Mouse (Mus musculus): ENCODE data around the gene Ldb3.

Ldb3 gene

DNA sequence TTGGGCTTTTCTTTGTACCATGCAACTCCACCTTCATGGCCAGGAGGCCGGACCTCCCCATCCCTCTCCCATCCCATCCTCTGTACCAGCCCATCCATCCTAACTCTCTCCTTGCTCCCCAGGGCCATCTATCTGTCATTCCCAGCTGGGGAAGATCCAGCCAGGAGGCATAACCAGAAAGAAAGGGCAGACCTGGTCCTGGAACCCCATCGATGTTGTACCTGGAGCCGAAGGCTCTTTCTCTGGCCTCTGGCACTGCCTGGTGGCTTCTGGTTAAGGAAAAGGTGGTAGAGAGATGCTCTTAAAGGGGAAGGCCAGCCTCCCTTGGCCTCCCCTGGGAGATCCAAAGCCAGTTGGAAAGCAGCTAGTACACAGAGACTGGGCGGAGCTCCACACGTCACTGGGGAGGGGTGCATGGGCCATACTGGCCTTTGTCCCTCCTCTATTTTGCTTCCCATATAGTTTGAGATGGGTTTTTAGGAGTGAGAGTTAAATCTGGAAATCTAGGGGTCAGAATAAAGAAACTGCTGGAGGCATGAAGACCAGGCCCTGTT is 1.6 kb upstream of the Ldb3 start:
- DNase-seq, result no peak

DNA sequence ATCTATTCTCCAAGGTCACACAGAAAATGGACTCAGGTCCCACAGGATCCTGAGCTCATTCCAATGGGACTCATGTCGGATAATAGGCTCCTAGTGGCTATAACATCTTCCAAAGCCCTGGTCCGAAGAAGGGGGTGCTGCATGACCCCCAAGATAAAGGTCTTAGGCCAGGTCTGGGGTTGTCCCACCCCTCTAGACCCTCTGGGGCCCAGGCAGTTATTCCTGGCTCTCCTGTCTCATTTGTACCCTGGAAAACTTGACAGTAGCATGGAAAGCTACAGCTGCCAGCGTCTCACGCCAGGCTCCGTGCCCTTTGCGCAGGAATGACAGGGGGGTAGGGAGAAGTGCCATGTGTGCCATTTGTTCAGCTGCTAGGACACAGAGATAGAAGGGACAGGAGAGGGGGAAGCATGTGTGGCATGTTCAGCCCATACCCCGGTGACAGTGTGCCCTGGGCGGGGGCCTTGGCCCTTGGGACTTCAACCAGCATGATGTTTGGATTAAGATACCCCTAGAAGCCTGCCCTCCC is 767 bp upstream of the Ldb3 start:
- no peak for DNase-seq

- DNase-seq, result peak; percentile 75
These were observed 477 bp downstream of the Ldb3 start for GRCm38 (mm10) chr14:34588005-34588404.

GRCm38 (mm10) chr14:34586871-34587270 is 1.6 kb downstream of the Ldb3 start:
- no peak for DNase-seq

DNA sequence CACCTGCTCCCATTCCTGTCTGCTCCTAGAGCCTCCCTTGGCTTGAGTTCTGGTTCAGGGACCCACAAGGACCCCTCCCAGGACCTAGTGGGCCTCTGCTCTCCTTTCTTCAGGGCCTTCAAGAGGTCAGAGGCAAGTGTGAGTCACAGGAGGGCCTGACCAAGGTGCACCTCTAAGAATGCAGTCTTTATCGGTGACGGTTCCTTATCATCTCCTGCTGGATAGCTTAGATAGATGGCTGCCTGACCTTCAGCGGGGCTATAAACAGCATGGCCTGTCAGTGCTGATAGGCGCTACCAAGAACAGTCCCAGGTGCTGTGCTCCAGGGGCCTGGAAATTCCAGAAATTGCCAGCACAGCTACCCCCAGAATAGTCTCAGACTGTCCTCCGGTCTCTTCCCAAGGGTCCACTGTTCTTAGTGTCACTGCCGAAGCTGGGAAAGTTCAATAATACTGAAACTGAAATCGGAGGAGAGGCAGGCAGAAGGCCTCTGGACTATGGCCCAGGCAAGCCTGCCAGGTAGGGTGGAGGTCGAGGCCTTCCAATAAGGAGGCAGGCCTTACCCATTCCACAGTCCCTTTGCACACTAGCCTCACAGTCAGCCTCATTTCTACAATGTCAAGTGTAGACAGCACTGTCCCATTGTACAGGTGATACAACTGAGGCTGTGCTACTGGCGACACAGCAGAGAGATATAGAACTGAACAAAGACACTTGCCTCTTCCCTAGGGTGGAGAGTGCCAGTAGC is 3.0 kb downstream of the Ldb3 start:
- DNase-seq, result peak; percentile 41

DNA sequence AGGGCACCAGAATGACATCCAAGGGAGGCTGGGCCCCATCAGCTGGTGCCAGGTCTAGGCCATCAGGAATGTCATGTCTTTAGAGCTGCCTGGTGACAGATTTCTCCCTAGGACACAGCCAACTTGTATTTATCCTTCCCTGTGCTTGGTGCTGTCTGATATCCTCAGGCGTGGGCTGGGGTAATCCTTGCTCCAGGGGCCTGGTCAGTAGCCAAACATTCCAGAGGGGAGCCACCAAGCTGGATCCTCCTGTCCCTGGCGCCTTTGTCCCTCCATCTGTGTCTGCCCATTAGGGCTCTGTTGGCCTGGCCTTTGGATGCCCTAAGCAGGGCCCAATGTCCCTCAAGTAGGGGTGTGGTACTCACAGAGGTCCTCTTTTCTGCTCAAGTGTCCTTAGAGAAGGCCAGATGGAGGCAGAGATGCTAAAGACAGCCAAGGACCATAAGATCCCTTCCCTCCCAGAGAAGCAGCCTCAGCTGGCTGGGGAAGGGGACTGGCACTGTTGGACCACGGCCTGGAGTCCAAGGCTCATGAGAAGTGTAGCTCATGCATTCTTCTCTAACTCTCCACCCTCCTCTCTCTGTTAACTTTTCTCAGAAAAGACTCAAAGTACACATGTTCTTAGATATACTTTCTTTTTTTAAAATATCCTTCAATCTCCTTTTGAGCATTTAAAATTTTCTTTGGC is 5.6 kb downstream of the Ldb3 start:
- DNase-seq, result peak; percentile 84

DNA sequence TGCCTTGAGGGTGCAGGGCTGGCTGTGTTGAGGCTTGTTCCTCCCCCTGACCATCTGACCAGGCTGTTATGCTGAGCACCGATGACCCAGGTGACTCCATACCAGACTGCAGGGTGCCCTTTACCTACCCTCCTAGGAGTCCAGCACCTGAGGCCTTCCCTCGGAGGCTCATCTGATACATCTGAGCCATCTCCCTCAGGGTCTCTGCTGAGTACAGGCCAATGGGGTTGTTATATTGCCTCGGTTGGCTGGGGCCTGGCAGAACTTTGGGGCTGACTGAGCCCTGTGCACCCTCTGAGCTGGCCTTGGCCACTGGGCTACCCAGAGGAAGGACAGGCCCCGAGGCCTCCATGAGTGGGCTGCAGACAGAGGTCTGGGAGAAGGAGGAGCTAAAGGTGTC is 11.6 kb downstream of the Ldb3 start:
- DNase-seq, result no peak

DNA sequence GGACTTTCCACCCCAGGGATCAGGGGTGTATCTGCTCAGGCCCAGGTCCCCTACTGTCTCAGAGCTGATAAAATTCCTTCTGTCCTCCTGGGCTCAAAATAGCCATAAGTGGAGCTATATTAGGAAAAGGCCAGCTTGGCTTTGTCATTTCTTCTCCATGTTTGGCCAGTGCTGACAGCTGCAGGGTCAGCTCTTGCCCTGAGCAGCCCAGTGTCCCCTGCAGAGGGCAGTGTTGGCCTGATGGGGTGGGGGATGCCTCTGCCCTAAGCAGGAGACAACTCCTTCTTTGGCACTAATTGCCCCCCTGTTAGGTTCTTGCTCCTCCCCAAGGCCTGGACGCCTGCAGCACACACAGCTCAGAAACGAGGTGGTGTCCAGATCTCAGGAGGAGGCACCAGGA is 14.4 kb downstream of the Ldb3 start:
- DNase-seq, result peak; percentile 44

- no peak for DNase-seq
These were observed 15.1 kb downstream of the Ldb3 start for GRCm38 (mm10) chr14:34573348-34573913.

DNA sequence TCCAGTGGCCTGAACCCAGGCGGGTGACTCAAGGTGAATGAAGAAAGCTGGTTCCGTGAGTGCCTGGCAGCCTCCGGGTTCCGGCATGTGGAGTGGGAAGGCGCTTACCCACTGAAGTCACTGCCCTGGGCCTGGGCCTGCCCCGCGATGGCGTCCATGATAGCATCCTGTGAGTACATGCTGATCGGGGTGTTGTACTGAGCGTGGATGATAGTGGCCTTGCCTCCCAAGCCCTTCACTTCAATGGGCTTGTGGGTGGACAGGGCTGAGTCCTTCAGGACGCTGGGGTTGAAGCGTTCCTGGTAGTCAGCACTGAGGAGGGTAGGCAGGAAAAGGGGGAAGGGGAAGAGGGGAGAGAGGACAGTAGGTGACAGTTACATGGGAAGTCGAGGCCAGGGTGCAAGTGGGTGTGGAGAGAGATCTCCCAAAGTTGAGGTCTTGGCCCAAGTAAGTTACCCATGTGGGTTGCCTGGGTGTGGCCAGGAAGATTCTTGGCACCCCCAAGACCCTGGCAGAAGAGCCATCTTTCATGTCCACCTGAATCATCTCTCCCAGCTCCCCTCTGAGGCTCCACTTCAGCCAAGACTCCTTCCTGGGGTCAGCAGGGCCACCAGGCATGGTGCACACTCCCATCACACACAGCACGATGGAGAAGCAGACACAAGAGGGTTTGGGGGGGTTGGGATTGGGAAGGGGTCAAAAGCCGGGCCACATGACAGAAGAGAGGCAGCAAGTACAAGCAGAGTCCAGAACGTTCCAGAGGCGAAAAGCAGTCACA is 16.7 kb downstream of the Ldb3 start:
- DNase-seq, result no peak

- no peak for DNase-seq
These were observed 17.6 kb downstream of the Ldb3 start for GRCm38 (mm10) chr14:34570903-34571302.

GRCm38 (mm10) chr14:34570294-34570693 is 18.2 kb downstream of the Ldb3 start:
- peak; percentile 75 for DNase-seq

GRCm38 (mm10) chr14:34569534-34570194 is 18.8 kb downstream of the Ldb3 start:
- DNase-seq, result no peak

- DNase-seq, result no peak
These were observed 19.9 kb downstream of the Ldb3 start for GRCm38 (mm10) chr14:34568626-34569025.

DNA sequence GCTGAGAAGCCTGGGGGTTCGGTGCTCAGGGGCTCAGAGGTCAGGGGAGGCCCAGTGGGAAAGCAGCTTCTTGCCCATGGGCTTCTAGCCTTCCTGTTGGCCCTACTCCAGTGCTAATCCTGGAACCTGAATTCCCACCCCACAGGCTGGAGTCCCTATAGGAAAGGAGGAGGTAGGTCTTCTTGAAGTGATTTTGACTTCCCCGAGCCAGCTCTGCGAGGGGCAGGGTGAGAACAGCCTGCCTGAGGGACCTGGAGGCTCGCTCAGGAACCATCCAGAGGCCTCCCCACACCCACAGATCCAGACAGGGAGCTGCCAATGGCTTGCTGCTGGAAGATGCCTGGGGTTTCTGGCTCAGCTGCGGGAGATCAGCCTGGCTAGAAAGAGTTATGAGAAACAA is 20.8 kb downstream of the Ldb3 start:
- no peak for DNase-seq

GRCm38 (mm10) chr14:34566530-34566929 is 22.0 kb downstream of the Ldb3 start:
- no peak for DNase-seq

GRCm38 (mm10) chr14:34565711-34566110 is 22.8 kb downstream of the Ldb3 start:
- no peak for DNase-seq

GRCm38 (mm10) chr14:34564646-34565045 is 23.8 kb downstream of the Ldb3 start:
- no peak for DNase-seq

GRCm38 (mm10) chr14:34562393-34562792 is 26.1 kb downstream of the Ldb3 start:
- DNase-seq, result no peak

DNA sequence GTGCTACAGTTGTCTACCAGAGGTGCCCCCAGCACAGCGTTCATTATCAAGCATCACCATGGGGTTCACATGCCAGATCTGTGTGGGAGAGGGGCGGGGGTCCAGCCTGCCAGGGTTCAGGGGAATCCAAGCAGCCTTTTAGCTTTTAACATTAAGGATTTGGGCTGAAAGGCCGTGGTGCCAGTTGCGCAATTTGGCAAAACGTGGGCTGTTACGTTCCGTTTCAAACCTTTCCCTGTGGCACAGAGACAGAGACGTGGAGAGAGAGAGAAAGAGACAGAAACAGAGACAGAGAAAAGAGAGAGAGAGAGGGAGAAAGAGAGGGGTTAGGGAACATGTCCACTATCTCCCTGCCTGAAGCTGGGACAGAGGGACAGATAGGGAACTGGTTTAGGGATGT is 26.8 kb downstream of the Ldb3 start:
- no peak for DNase-seq

DNA sequence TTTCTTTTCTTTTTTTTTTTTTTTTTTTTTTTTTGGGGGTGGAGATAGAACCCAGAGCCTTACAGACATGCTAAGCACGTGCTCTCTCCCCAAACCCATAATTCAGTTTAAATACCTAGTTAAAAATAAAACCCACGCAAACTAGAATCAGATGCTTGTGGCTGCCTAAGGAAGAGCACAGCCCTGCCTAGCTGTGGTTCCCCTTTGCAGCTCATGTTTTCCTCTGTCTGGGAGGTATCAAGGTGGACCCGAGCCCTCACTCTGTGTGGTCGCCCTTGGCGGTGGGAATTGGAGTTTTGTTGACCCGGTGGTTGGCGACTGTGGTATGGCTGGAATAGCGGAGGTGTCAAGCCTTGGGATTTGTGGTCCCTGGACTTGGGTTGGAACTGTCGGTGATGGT is 29.5 kb downstream of the Ldb3 start:
- DNase-seq, result no peak

GRCm38 (mm10) chr14:34555211-34555610 is 33.3 kb downstream of the Ldb3 start:
- no peak for DNase-seq
